15 mouse cellular contexts compared by ENCODE assay signal in genomic region chr13:60748556-60748955, GRCm38 (mm10). TPM values are rescaled to one million over a fixed set of nuclear protein-coding genes. Genes with fewer than 3 reads are reported as not detected.
DNase-seq lines count a peak whose midpoint lies in the region; ATAC-seq and TF ChIP-seq lines count a peak whose summit lies in the region.
"Had no signal": no experiment of that assay in that cellular context is flagged by ENCODE, and none has a peak within 500 bp of the region (broad histone marks: within the 10 kb centered on the region; RNA-seq: fewer than 3 reads in every experiment).

No protein-coding gene starts in this region.

- no peak overlapping the region for H3K4me2 ChIP-seq in heart, embryonic 12.5 days
- no peak overlapping the region for H3K4me2 ChIP-seq in lung, embryonic 14.5 days
- H3K4me2 ChIP-seq in kidney, embryonic 14.5 days (replicated peaks; ENCODE audit: low read depth, low read length): no peak overlapping the region
- H3K4me2 ChIP-seq: forebrain, embryonic 12.5 days had no signal

- H3K27me3 ChIP-seq in heart, adult 2 months (ENCODE audit: control insufficient read depth, insufficient read depth, low read length): no peaks in the 10 kb centered on the region
- no peaks in the 10 kb centered on the region for H3K27me3 ChIP-seq in heart, embryonic 12.5 days (replicated peaks)
- no peaks in the 10 kb centered on the region for H3K27me3 ChIP-seq in lung, embryonic 14.5 days (ENCODE audit: insufficient read depth, low read length)
- no peaks in the 10 kb centered on the region for H3K27me3 ChIP-seq in kidney, embryonic 14.5 days (ENCODE audit: control insufficient read depth, insufficient read depth, low read length)
- no peaks in the 10 kb centered on the region for H3K27me3 ChIP-seq in heart, embryonic 10.5 days (ENCODE audit: insufficient read depth, poor library complexity, severe bottlenecking)
- H3K27me3 ChIP-seq: CH12.LX; forebrain, embryonic 12.5 days had no signal

- ATAC-seq in heart, embryonic 12.5 days (ENCODE audit: insufficient number of reproducible peaks, low FRiP score): no peak
- ATAC-seq in lung, embryonic 14.5 days (ENCODE audit: insufficient read depth): no peak
- ATAC-seq in kidney, embryonic 14.5 days (ENCODE audit: low FRiP score, low TSS enrichment): no peak

- no peak for DNase-seq in heart, adult 2 months
- peak; percentile 50 for DNase-seq in lung, embryonic 14.5 days
- DNase-seq in lung, postnatal 25 days (ENCODE audit: low spot score): no peak
- peak; percentile 45 for DNase-seq in R1 (ENCODE audit: low read depth, low spot score)
- peak; percentile 50 for DNase-seq in naive thymus-derived CD4-positive, alpha-beta T cell, adult 2 months (ENCODE audit: low read depth)
- no peak for DNase-seq in heart, embryonic 10.5 days (ENCODE audit: low spot score)
- DNase-seq: adrenal gland, postnatal 14 days; cerebellum, postnatal 25 days had no signal

- H3K9ac ChIP-seq in heart, adult 2 months (ENCODE audit: low read depth, low read length): no peak overlapping the region
- H3K9ac ChIP-seq in heart, embryonic 12.5 days: no peak overlapping the region
- no peak overlapping the region for H3K9ac ChIP-seq in lung, embryonic 14.5 days
- H3K9ac ChIP-seq in kidney, embryonic 14.5 days (ENCODE audit: low read depth, low read length): no peak overlapping the region
- H3K9ac ChIP-seq: forebrain, embryonic 12.5 days had no signal

- no peak for TF ChIP-seq EP300 in heart, adult 2 months (IDR thresholded peaks at IDR 0.05; ENCODE audit: insufficient read depth, low read depth, low read length)

- peaks cover 5% of the 10 kb centered on the region for H3K4me1 ChIP-seq in heart, adult 2 months (ENCODE audit: control insufficient read depth, insufficient read depth, low read length)
- H3K4me1 ChIP-seq in heart, embryonic 12.5 days (replicated peaks): peaks cover 8% of the 10 kb centered on the region
- H3K4me1 ChIP-seq in lung, embryonic 14.5 days (ENCODE audit: insufficient read depth): no peaks in the 10 kb centered on the region
- H3K4me1 ChIP-seq in kidney, embryonic 14.5 days (ENCODE audit: control insufficient read depth, insufficient read depth, low read length): no peaks in the 10 kb centered on the region
- 0 out of 2 replicates have a peak, but pooled peaks cover 6% of the 10 kb centered on the region for H3K4me1 ChIP-seq in heart, embryonic 10.5 days

- no peak for TF ChIP-seq POLR2A in heart, adult 2 months (IDR thresholded peaks at IDR 0.05; ENCODE audit: insufficient read depth, low read depth, low read length)

- WGBS in heart, adult 2 months: 96% methylated on average over 2 of the region's 2 CpGs
- WGBS in heart, embryonic 12.5 days: 86% methylated on average over 2 of the region's 2 CpGs
- WGBS in lung, embryonic 14.5 days: 94% methylated on average over 2 of the region's 2 CpGs
- 81% methylated on average over 2 of the region's 2 CpGs for WGBS in kidney, embryonic 14.5 days
- WGBS in heart, embryonic 10.5 days: 89% methylated on average over 2 of the region's 2 CpGs

- no peaks in the 10 kb centered on the region for H3K79me2 ChIP-seq in heart, adult 2 months (replicated peaks; ENCODE audit: control insufficient read depth, insufficient read depth, low read length)

- no peak overlapping the region for H3K4me3 ChIP-seq in heart, adult 2 months
- no peak overlapping the region for H3K4me3 ChIP-seq in heart, embryonic 12.5 days
- no peak overlapping the region for H3K4me3 ChIP-seq in lung, embryonic 14.5 days (ENCODE audit: low read depth, low read length)
- no peak overlapping the region for H3K4me3 ChIP-seq in kidney, embryonic 14.5 days (ENCODE audit: low read length)
- H3K4me3 ChIP-seq in heart, embryonic 10.5 days: no peak overlapping the region
- H3K4me3 ChIP-seq: forebrain, embryonic 12.5 days had no signal

- H3K9me3 ChIP-seq in heart, embryonic 12.5 days (replicated peaks): no peaks in the 10 kb centered on the region
- no peaks in the 10 kb centered on the region for H3K9me3 ChIP-seq in lung, embryonic 14.5 days (ENCODE audit: low read depth, low read length)
- H3K9me3 ChIP-seq in kidney, embryonic 14.5 days (ENCODE audit: control insufficient read depth, low read length): no peaks in the 10 kb centered on the region
- H3K9me3 ChIP-seq in heart, embryonic 10.5 days: no peaks in the 10 kb centered on the region
- H3K9me3 ChIP-seq: forebrain, embryonic 12.5 days had no signal

- H3K36me3 ChIP-seq in heart, adult 2 months (ENCODE audit: control insufficient read depth, insufficient read depth, low read length): no peaks in the 10 kb centered on the region
- peaks cover 29% of the 10 kb centered on the region for H3K36me3 ChIP-seq in heart, embryonic 12.5 days
- H3K36me3 ChIP-seq in lung, embryonic 14.5 days (ENCODE audit: insufficient read depth): peaks cover 20% of the 10 kb centered on the region; the same call in 1 of the 2 replicates
- peaks cover 26% of the 10 kb centered on the region for H3K36me3 ChIP-seq in kidney, embryonic 14.5 days (ENCODE audit: control insufficient read depth, insufficient read depth, low read length)
- peaks cover 43% of the 10 kb centered on the region for H3K36me3 ChIP-seq in heart, embryonic 10.5 days

- no peak overlapping the region for H3K27ac ChIP-seq in heart, adult 2 months
- H3K27ac ChIP-seq in heart, embryonic 12.5 days (ENCODE audit: poor library complexity, severe bottlenecking): no peak overlapping the region
- H3K27ac ChIP-seq in lung, embryonic 14.5 days (ENCODE audit: low read depth): no peak overlapping the region
- H3K27ac ChIP-seq in kidney, embryonic 14.5 days (ENCODE audit: low read depth, low read length): no peak overlapping the region
- no peak overlapping the region for H3K27ac ChIP-seq in heart, embryonic 10.5 days
- H3K27ac ChIP-seq: forebrain, embryonic 12.5 days; macrophage had no signal

- peak; percentile 71 for TF ChIP-seq CTCF in heart, adult 2 months (IDR thresholded peaks at IDR 0.05)
- TF ChIP-seq CTCF in lung, embryonic 14.5 days (IDR thresholded peaks at IDR 0.05; ENCODE audit: low read depth): peak; percentile 62

- intact Hi-C loops in heart, adult 2 months (cut with DNase I): no loop called here

RNA-seq across cellular contexts. Expression of gene BC051665, which starts 37.6 kb away (rescaled TPM):
- total RNA-seq in heart, adult 2 months (2021): not detected
- polyA plus RNA-seq in heart, adult 2 months (2012; rRNA removed): not detected in 2 replicates
- not detected in 2 replicates for polyA plus RNA-seq in heart, embryonic 12.5 days (2016; fragmentation: Nextera tagmentation; extraction: Ambion mirVana)
- polyA plus RNA-seq in lung, embryonic 14.5 days (2014; fragmentation: Nextera tagmentation; extraction: Ambion mirVana): not detected in 2 replicates
- not detected in 2 replicates for polyA plus RNA-seq in kidney, embryonic 14.5 days (2014; fragmentation: Nextera tagmentation; extraction: Ambion mirVana)
- not detected in 2 replicates for polyA plus RNA-seq in heart, embryonic 10.5 days (2016; fragmentation: Nextera tagmentation; extraction: Ambion mirVana)
- total RNA-seq: adrenal gland, postnatal 14 days; CH12.LX had no signal
- polyA plus RNA-seq: forebrain, embryonic 12.5 days; intestine, embryonic 14.5 days; macrophage; stomach, embryonic 14.5 days had no signal

RNA-seq across cellular contexts. Expression of gene Ctsll3, which starts 54.1 kb away (rescaled TPM):
- not detected for total RNA-seq in heart, adult 2 months (2021)
- polyA plus RNA-seq in heart, adult 2 months (2012; rRNA removed): not detected in 2 replicates
- polyA plus RNA-seq in heart, embryonic 12.5 days (2016; fragmentation: Nextera tagmentation; extraction: Ambion mirVana): not detected in 2 replicates
- not detected in 2 replicates for polyA plus RNA-seq in lung, embryonic 14.5 days (2014; fragmentation: Nextera tagmentation; extraction: Ambion mirVana)
- polyA plus RNA-seq in kidney, embryonic 14.5 days (2014; fragmentation: Nextera tagmentation; extraction: Ambion mirVana): not detected in 2 replicates
- polyA plus RNA-seq in heart, embryonic 10.5 days (2016; fragmentation: Nextera tagmentation; extraction: Ambion mirVana): not detected in 2 replicates
- total RNA-seq: adrenal gland, postnatal 14 days; CH12.LX had no signal
- polyA plus RNA-seq: forebrain, embryonic 12.5 days; intestine, embryonic 14.5 days; macrophage; stomach, embryonic 14.5 days had no signal

Comparison
In these comparisons a context has a peak if more than half of its experiments do, and no peak if none do; other contexts are left out.
1. DNase-seq: peak in lung, embryonic 14.5 days (single experiment), R1 (single experiment) and naive thymus-derived CD4-positive, alpha-beta T cell, adult 2 months (single experiment); none in heart, adult 2 months (0 of 2), lung, postnatal 25 days (single experiment) and heart, embryonic 10.5 days (single experiment).